Mouse (Mus musculus): ENCODE measurements at regions not wholly inside any gene's neighbourhood (a gene's known extent, or its start where the extent isn't known, plus 50 kb on each side); places are given as distances from the start of the nearest gene placed in this dataset.

GRCm38 (mm10) chr4:82029237-82029636 lies 586.6 kb upstream of the Mpdz start:
- TF ChIP-seq POLR2A (IDR thresholded peaks at IDR 0.05; ENCODE audit: control insufficient read depth in 1 of 2, insufficient read depth in 1 of 2, low read depth in 1 of 2, low read length in 2 of 2, poor library complexity in 1 of 2) (no peak), SIN3A (IDR thresholded peaks at IDR 0.05; ENCODE audit: low read length) (no peak), CTCF (IDR thresholded peaks at IDR 0.05 in 2 of 3, conservative IDR thresholded peaks at IDR 0.05 in 1 of 3; ENCODE audit: control insufficient read depth in 1 of 3, insufficient read depth in 1 of 3, low read depth in 2 of 3, low read length in 3 of 3, poor library complexity in 1 of 3, severe bottlenecking in 1 of 3) (no peak), BHLHE40 (IDR thresholded peaks at IDR 0.05; ENCODE audit: borderline replicate concordance, low read depth, low read length) (no peak)

All from MEL (cell line).